Mouse (Mus musculus) embryonic facial prominence, embryonic 11.5 days (tissue): ENCODE data around the gene C2cd4a. TPM values are rescaled to one million over a fixed set of nuclear protein-coding genes. Genes with fewer than 3 reads are reported as not detected.
A peak's percentile ranks its signal among the peaks of the same experiment; 100 is the strongest.

Source experiments
- ATAC-seq: fragments of 200-750 bp; cut with Nextera tagmentation; replicated peaks from 2 replicates; pipeline ENCODE4 v1.8.0; 2017; ENCODE audit warnings: low read depth; ENCODE audit not compliant: insufficient number of reproducible peaks, low FRiP score, low TSS enrichment
- DNase-seq: peaks from one replicate; pipeline ENCODE4 v3.0.0-alpha.2; 2015; ENCODE audit warnings: low spot score
- H3K27ac ChIP-seq: fragments of 300-500 bp; sonication (generic); replicated peaks from 2 replicates; pipeline ENCODE4 v1.5.1; 2014; ENCODE audit warnings: mild to moderate bottlenecking, low read depth, low read length, control low read depth
- H3K27me3 ChIP-seq: fragments of 300-500 bp; sonication (generic); 2 replicates; pipeline ENCODE4 v1.6.1; 2014; ENCODE audit warnings: mild to moderate bottlenecking, low read length, moderate library complexity, mixed read lengths; ENCODE audit not compliant: control insufficient read depth, insufficient read depth
- H3K36me3 ChIP-seq: fragments of 300-500 bp; sonication (generic); replicated peaks from 2 replicates; pipeline ENCODE4 v1.6.1; 2014; ENCODE audit warnings: low read depth, mild to moderate bottlenecking, low read length, moderate library complexity, mixed read lengths; ENCODE audit not compliant: control insufficient read depth, insufficient read depth
- H3K4me1 ChIP-seq: fragments of 300-500 bp; sonication (generic); 2 replicates; pipeline ENCODE4 v1.6.1; 2014; ENCODE audit warnings: low read length, mixed read lengths; ENCODE audit not compliant: control insufficient read depth, insufficient read depth
- H3K4me2 ChIP-seq: fragments of 300-500 bp; sonication (generic); 2 replicates; pipeline ENCODE4 v1.6.1; 2014; ENCODE audit warnings: low read depth, mild to moderate bottlenecking, control low read depth, low read length, moderate library complexity
- H3K4me3 ChIP-seq: fragments of 300-500 bp; sonication (generic); 2 replicates; pipeline ENCODE4 v1.5.1; 2014; ENCODE audit warnings: low read depth, low read length, control low read depth
- H3K9ac ChIP-seq: fragments of 300-500 bp; sonication (generic); replicated peaks from 2 replicates; pipeline ENCODE4 v1.6.1; 2014; ENCODE audit warnings: mild to moderate bottlenecking, control low read depth, low read length
- H3K9me3 ChIP-seq: fragments of 300-500 bp; sonication (generic); replicated peaks from 2 replicates; pipeline ENCODE4 v1.6.1; 2016; ENCODE audit warnings: mild to moderate bottlenecking, low read length, inconsistent platforms, mixed read lengths; ENCODE audit not compliant: control insufficient read depth
- WGBS: fragments of 180-500 bp; shearing (Covaris S2); extraction: QIAGEN DNeasy Blood & Tissue Kit; methylation state at CpG from one replicate; pipeline ENCODE4 v1.1.7; 2014; 5-methylcytosine and 5-hydroxymethylcytosine counted together
- polyA plus RNA-seq: library from polyadenylated mRNA; unstranded; fragments of >200 nt; fragmentation: Nextera tagmentation; extraction: Ambion mirVana; gene quantifications from 2 replicates; pipeline ENCODE4 v1.2.1, GENCODE M21; 2014

Gene C2cd4a
- polyA plus RNA-seq, 1 experiment from 2014 or later, result not detected

DNA sequence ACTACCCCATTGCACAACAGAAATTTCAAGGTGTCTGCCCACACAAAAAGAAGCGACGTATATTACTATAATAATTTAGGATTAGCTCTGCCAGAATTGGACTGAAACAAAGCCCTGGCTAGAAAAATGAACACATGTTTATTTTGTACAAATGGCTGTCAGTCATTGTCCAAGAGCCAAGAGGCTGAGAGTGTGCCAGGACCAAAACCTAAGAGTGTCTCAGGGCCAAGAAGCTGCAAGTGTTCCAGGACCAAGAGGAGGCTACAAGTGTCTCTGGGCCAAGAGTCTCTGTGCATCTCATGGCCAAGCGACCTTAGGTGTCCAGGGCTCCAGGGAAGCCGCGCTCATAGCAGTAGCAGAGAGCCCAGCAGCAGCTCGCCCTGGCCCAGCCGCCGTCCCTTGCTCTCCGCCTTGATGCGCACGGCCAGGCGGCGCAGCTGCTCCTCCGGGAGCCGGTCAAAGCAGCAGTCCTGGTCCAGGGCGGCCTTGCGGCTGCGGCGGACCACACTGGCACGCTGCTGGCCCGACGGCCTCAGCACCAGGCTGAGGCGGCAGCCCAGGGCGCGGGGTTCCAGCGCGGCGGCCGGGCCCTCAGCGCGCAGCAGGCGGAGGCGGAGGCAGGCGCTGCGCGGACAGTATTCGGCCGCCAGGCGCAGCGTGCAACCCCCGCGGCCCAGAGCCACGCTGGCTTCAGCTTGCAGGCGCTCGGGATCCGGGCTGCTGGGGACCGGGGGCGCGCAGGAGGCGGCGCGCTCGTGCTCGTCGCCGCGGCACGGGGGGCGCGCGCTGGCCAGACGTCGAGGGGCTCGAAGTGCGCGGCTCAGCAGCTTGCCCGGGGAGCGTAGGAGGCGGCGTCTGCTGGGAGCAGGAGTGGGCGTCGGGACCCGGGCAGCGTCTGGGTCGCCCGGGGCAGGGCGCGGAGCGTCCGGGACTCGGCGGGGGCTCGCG is 1.4 kb downstream of the C2cd4a start:
- no peaks in the 10 kb centered on the region for H3K36me3 ChIP-seq
- ATAC-seq (peak; percentile 84), DNase-seq (peak; percentile 64)
- WGBS, result 4% methylated on average over 38 of the region's 84 CpGs
- no peak overlapping the region for H3K27ac ChIP-seq
- peak overlapping the region; percentile 95 for H3K4me2 ChIP-seq
- H3K9me3 ChIP-seq, result no peaks in the 10 kb centered on the region
- H3K9ac ChIP-seq, result peak overlapping the region; percentile 58
- H3K4me3 ChIP-seq, result peak overlapping the region; percentile 49
- H3K4me1 ChIP-seq, result peaks cover 5% of the 10 kb centered on the region; the same call in 1 of the 2 replicates
- H3K27me3 ChIP-seq, result peaks cover 20% of the 10 kb centered on the region

GRCm38 (mm10) chr9:67828182-67828581 is 3.9 kb downstream of the C2cd4a start:
- 7% methylated on average over 3 of the region's 3 CpGs for WGBS
- ATAC-seq, result no peak
- H3K4me2 ChIP-seq, result no peak overlapping the region
- H3K4me1 ChIP-seq, result peaks cover 5% of the 10 kb centered on the region; the same call in 1 of the 2 replicates
- no peak overlapping the region for H3K4me3 ChIP-seq
- peaks cover 20% of the 10 kb centered on the region for H3K27me3 ChIP-seq
- no peaks in the 10 kb centered on the region for H3K36me3 ChIP-seq
- H3K9me3 ChIP-seq, result no peaks in the 10 kb centered on the region
- peak; percentile 85 for DNase-seq
- no peak overlapping the region for H3K9ac ChIP-seq
- H3K27ac ChIP-seq, result no peak overlapping the region

- H3K27me3 ChIP-seq, result peaks cover 9% of the 10 kb centered on the region
- no peaks in the 10 kb centered on the region for H3K4me1 ChIP-seq
- no peak overlapping the region for H3K9ac ChIP-seq
- no peak overlapping the region for H3K4me2 ChIP-seq
- H3K9me3 ChIP-seq, result no peaks in the 10 kb centered on the region
- no peak overlapping the region for H3K27ac ChIP-seq
- H3K4me3 ChIP-seq, result no peak overlapping the region
- no peak for DNase-seq
- no peak for ATAC-seq
- 80% methylated on average over 7 of the region's 7 CpGs for WGBS
- no peaks in the 10 kb centered on the region for H3K36me3 ChIP-seq
Measured at GRCm38 (mm10) chr9:67825527-67825926, 6.6 kb downstream of the C2cd4a start.

DNA sequence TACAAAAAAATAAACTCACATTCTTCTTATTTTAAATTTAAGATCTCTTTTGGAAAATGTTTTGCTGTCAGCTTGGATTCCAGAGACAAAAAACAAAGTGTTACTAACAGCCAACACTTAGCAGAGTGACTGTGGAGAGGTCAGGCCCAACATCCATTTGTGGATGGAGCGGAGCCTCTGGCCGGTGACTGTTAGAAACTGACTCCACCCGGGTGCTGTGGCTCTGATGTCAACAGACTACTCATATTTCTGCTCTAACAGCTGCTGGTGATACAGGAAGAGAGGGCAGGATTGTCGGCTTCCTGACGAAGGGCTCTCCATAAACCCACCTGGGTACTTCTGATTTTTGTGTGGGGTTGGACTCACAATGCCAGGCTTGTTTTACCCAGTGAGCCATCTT is 9.0 kb downstream of the C2cd4a start:
- Histone ChIP-seq H3K9me3 (no peaks in the 10 kb centered on the region), H3K27me3 (no peaks in the 10 kb centered on the region), H3K9ac (no peak overlapping the region), H3K27ac (no peak overlapping the region), H3K4me3 (no peak overlapping the region), H3K4me2 (no peak overlapping the region), H3K36me3 (no peaks in the 10 kb centered on the region), H3K4me1 (no peaks in the 10 kb centered on the region)
- DNase-seq (peak; percentile 31), ATAC-seq (no peak)
- WGBS, result 34% methylated on average over 5 of the region's 5 CpGs

DNA sequence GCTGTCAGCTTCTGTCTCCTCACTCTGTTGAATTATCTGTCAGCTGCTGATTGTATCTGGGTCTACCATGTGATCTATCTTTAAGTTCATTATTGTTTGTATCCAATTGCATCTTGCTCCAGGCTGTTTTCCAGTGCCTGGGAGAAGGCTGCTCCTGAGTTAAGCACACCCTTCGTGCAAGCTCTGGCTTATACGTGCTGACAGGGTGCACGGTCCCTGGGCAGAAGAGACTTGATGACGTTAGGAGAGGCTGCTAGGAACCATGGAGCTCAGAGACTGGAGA is 13.5 kb downstream of the C2cd4a start:
- no peak overlapping the region for H3K4me2 ChIP-seq
- H3K9ac ChIP-seq, result no peak overlapping the region
- no peaks in the 10 kb centered on the region for H3K9me3 ChIP-seq
- 80% methylated on average over 4 of the region's 4 CpGs for WGBS
- no peaks in the 10 kb centered on the region for H3K4me1 ChIP-seq
- ATAC-seq (no peak), DNase-seq (no peak)
- H3K4me3 ChIP-seq, result no peak overlapping the region
- no peaks in the 10 kb centered on the region for H3K27me3 ChIP-seq
- H3K27ac ChIP-seq, result no peak overlapping the region
- no peaks in the 10 kb centered on the region for H3K36me3 ChIP-seq

GRCm38 (mm10) chr9:67817898-67818667 is 14.0 kb downstream of the C2cd4a start:
- Histone ChIP-seq H3K9ac (no peak overlapping the region), H3K4me3 (no peak overlapping the region), H3K4me1 (no peaks in the 10 kb centered on the region), H3K4me2 (no peak overlapping the region), H3K36me3 (no peaks in the 10 kb centered on the region), H3K27me3 (no peaks in the 10 kb centered on the region), H3K27ac (no peak overlapping the region), H3K9me3 (no peaks in the 10 kb centered on the region)
- DNase-seq (peak; percentile 27), ATAC-seq (no peak; the same call in 1 of the 2 replicates)
- 43% methylated on average over 10 of the region's 10 CpGs for WGBS

GRCm38 (mm10) chr9:67816172-67816928 is 15.8 kb downstream of the C2cd4a start:
- no peak overlapping the region for H3K9ac ChIP-seq
- H3K27me3 ChIP-seq, result no peaks in the 10 kb centered on the region
- H3K9me3 ChIP-seq, result no peaks in the 10 kb centered on the region
- 60% methylated on average over 2 of the region's 2 CpGs for WGBS
- no peak overlapping the region for H3K4me3 ChIP-seq
- H3K4me1 ChIP-seq, result no peaks in the 10 kb centered on the region
- no peak for DNase-seq
- no peak overlapping the region for H3K4me2 ChIP-seq
- no peak for ATAC-seq
- H3K36me3 ChIP-seq, result no peaks in the 10 kb centered on the region
- H3K27ac ChIP-seq, result no peak overlapping the region
